Mouse (Mus musculus): ENCODE results near the gene Rnf141. TPM values are rescaled to one million over a fixed set of nuclear protein-coding genes. Genes with fewer than 3 reads are reported as not detected.

Gene Rnf141
- total RNA-seq, 1 experiment from 2014 or later = 45.3 TPM

- ATAC-seq (replicated peaks; ENCODE audit: low read depth, poor library complexity, severe bottlenecking) = peak; percentile 86
Measured at GRCm38 (mm10) chr7:110834522-110834921, 9.7 kb downstream of the Rnf141 start.

DNA sequence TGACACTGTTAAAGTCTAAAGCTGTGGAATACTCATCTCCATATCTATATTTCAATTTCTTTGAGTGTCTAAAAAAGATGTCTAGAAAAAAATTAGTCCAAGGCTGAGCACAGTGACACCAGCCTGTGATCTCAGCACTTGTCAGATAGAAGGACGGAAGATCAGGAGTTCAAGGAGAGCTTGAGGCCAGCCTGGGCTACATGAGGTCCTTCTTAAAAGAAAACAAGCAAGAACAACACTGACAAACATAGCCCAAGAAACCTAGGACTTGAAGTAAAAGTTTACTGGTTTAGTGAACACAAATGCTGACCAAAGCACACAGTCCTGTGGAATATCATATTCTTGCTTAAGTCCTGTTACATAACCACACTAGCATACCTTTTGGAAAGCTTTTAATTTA lies 10.2 kb downstream of the Rnf141 start:
- no peak for ATAC-seq (replicated peaks; ENCODE audit: low read depth, poor library complexity, severe bottlenecking)

GRCm38 (mm10) chr7:110833024-110833423 lies 11.2 kb downstream of the Rnf141 start:
- ATAC-seq (replicated peaks; ENCODE audit: low read depth, poor library complexity, severe bottlenecking) = peak; percentile 90

DNA sequence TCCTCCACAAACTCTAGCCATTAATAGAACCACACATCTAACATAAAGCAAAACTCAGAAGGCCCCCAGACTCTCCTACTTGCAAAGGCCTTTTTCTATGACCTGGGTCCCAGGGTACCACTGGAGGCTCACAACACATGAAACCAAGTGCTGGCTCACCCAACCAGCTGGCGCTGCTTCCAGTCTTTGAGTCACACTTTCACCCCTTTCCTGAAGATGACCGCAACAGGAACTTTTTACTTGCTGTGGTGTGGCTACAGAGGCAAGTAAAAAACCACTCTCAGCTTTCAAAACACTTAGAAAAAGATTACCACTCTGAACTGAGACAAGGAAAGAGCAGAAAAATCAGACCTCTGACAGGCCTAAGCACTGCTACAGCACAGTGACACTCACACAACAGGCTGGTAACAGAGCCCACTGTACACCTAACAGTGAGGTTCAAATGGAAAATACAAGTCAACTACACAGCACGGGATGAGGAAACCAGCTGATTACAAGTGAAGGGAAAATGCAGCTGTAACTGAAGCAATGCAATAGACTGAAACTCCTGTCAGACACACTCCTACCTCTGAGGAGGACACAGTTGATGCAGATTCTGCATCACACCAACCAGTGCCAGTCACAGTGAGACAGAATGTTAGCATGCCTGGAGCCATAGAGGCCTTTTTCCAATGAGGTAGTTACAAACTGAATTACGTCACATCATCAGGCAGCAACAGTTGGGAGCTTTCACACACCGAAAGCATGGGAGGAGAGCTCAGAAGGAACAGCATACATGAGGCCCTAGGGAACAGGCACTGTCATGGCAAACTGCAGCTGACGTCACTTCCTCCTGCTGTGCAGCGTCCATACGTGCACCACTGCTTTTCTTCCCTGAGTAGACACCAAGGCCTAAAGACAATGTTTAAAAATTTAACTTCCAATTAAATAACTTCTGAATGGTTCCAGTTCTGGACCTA lies 20.0 kb downstream of the Rnf141 start:
- ATAC-seq (replicated peaks; ENCODE audit: low read depth, poor library complexity, severe bottlenecking) = peak; percentile 83

GRCm38 (mm10) chr7:110823593-110823992 lies 20.7 kb downstream of the Rnf141 start:
- ATAC-seq (replicated peaks; ENCODE audit: low read depth, poor library complexity, severe bottlenecking) = peak; percentile 80

DNA sequence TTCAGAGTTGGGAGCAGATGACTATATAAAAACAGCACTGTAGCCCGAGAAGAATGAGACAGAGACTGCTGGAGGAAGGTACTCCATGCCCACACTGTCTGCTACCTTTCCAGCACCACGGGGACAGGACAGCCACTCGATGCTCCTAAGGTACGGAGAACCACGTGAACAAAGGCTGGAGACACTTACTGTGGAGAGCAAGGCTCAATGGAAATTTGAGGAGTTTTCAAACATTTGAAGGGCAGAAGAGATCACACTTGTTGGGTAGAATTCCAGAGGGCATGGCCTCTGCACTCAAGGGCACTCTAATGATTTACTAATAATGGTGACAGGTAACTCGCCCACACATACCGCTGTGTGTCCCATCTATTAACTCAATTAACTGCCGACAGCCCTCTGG lies 21.2 kb downstream of the Rnf141 start:
- no peak for ATAC-seq (replicated peaks; ENCODE audit: low read depth, poor library complexity, severe bottlenecking)

DNA sequence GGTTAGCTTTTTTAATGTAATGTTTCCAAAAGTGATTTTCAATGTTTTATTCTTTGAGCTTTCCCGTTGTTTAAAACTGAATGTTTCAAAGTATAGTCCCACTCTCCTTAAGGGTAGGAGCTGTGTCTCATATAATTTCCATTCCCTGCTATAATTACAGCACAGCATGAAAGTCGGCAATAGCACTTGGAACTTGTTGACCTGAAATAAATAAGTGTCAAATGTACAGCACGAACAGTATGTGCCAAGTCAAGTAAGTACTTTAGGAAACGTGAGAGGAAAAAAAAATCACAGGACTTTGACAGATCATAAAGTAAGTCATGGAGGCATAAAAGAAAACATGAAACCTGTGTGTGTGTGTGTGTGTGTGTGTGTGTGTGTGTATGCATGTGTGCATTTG lies 22.2 kb downstream of the Rnf141 start:
- no peak for ATAC-seq (replicated peaks; ENCODE audit: low read depth, poor library complexity, severe bottlenecking)

DNA sequence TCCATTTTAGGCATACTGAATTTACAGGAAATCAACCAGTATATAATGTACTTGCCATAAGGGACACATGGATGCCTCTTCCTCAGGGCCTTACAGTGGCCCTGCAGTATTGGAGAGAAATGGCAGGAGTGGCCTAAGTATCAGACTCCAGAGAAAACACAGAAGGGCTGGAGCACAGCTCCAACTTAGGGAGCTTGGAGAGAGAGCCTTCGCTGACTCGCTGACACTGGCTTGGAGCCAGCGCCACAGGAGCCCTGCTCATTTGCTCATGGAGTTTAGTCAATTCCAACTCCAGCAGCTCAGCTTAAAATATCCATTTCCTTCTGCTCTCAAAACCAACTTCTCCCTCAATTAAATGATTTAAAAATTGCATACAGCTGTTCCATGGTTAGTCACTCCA lies 22.6 kb downstream of the Rnf141 start:
- no peak for ATAC-seq (replicated peaks; ENCODE audit: low read depth, poor library complexity, severe bottlenecking)

DNA sequence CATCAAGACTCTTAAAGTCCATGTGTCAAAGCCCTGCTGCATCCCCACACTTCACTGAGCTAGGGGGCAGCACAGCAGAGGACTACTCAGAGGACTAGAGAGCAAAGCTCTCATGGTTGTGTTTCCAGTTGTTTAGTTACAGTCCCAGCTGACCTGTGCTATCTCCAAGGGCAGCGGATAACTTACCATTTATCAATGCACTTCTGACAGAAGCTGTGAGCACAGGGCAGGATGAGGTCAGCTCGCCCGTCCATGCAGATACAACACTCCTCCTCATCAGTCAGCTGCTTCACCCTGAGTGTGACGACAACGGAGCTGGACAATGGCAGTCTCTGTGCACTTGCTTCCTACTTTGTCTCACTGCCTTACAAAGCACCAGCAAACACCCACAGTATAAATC lies 23.2 kb downstream of the Rnf141 start:
- no peak for ATAC-seq (replicated peaks; ENCODE audit: low read depth, poor library complexity, severe bottlenecking)

DNA sequence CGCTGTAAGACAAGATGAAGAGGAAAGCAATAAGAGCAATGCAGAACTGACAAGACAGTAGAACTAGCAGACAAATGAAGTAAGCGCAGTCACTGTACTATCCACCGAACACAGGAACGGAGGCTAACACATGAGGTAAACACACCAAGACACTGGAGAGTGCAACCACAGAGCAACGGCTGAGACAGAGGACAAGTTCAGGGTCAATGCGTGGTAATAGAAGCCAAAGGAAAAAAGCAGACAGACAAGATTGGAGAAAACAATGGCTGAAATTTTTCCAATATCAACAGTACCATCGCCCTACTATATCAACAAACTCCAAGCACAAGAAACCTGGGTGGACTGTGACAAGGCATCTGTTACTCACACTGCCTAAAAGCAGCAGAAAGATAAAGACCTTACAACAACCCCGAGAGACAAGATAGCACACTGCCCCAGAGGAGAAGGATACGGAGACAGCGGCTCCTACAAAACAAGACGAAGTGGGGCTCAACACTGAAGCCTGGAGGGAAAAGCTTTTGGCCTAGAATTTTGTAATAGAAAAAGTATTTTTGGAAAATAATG lies 25.4 kb downstream of the Rnf141 start:
- ATAC-seq (replicated peaks; ENCODE audit: low read depth, poor library complexity, severe bottlenecking) = no peak

- no peak for ATAC-seq (replicated peaks; ENCODE audit: low read depth, poor library complexity, severe bottlenecking)
Measured at GRCm38 (mm10) chr7:110818206-110818605, 26.1 kb downstream of the Rnf141 start.

- peak; percentile 88 for ATAC-seq (replicated peaks; ENCODE audit: low read depth, poor library complexity, severe bottlenecking)
Measured at GRCm38 (mm10) chr7:110816037-110816436, 28.2 kb downstream of the Rnf141 start.

DNA sequence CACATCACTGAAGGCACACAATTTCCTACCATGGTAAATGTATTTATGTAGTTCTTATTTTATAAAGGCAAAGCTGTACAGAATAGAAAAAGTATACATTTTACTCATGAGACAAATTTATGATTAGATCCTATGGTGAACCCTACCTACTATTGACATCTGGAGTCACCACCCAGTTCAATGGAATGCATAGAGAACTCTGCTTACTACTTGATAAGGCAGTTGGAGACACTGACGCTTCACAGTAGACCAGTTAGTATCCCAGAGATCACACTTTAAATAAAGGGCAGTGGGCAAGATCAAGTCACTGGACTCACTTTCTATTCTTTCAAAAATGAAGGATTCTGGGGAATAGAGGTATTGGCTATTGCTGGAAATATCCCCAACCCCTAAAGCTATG lies 30.3 kb downstream of the Rnf141 start:
- ATAC-seq (replicated peaks; ENCODE audit: low read depth, poor library complexity, severe bottlenecking) = no peak

- ATAC-seq (replicated peaks; ENCODE audit: low read depth, poor library complexity, severe bottlenecking) = no peak
Measured at GRCm38 (mm10) chr7:110811529-110811928, 32.7 kb downstream of the Rnf141 start.

DNA sequence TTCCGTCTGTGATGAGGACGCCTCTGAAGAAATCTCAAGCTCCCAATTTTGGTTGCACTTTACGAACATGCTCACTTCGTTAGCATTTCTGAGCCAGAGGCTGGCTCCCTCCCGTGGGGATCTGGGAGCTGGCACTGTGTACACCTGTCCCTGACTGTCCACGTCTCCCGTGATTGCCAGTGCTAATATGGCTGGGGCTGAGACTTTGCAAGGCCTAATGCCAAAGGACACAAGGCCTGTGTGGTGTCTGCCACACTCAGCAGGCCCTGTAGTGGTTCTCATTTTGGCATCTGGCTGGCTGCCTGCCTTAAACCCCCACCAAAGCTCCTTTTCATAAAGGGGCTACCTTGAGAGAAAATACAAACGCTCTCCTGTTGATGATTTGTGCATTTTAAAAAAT lies 33.3 kb downstream of the Rnf141 start:
- ATAC-seq (replicated peaks; ENCODE audit: low read depth, poor library complexity, severe bottlenecking) = no peak

- no peak for ATAC-seq (replicated peaks; ENCODE audit: low read depth, poor library complexity, severe bottlenecking)
Measured at GRCm38 (mm10) chr7:110809585-110810557, 34.4 kb downstream of the Rnf141 start.

DNA sequence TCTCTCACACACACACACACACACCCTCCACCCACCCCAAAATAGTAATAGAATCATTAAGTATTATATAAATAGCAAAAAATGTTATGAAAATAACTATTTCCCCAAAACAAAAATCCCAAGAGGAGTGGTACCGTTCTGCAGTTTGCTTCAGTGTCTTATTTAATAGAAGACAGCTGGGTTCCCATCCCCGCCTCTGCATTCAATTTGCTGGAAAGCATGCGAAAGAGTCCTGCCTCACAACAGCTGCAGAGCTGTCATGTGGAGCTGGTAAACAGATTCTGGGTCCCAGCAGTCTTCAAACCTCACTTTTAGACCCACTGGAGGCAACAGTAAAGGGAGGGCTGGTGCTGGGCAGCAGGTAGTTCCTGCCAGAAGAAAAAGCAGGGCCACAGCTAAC lies 35.3 kb downstream of the Rnf141 start:
- ATAC-seq (replicated peaks; ENCODE audit: low read depth, poor library complexity, severe bottlenecking) = no peak

DNA sequence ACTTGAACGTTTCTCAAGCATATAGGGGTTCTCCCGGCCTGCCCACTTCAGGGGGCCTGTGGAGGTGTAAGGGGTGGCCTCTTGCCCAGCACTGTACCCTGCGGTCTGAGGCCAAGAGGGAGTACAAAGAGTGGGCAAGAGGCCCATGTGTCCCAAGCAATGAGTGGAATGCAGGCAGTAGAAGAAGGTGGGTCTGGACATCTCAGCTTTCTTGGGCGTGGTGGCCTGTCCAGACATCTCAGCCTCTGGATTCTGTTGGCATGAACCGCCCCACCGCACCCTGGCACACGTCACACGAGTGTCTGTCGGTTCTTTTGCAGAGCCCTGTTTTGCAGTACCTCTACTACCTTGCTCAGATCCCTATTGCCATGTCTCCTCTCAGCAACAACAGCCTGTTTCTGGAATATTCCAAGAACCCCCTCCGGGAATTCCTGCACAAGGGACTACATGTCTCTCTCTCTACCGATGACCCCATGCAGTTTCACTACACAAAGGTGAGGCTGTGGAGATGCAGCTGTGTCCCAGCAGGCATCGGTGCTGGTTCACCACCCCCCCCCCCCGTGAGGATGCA lies 36.7 kb downstream of the Rnf141 start:
- ATAC-seq (replicated peaks; ENCODE audit: low read depth, poor library complexity, severe bottlenecking) = no peak

- ATAC-seq (replicated peaks; ENCODE audit: low read depth, poor library complexity, severe bottlenecking) = 0 out of 2 replicates have a peak, but pooled peaks have one; percentile 23
Measured at GRCm38 (mm10) chr7:110804266-110804665, 40.0 kb downstream of the Rnf141 start.

DNA sequence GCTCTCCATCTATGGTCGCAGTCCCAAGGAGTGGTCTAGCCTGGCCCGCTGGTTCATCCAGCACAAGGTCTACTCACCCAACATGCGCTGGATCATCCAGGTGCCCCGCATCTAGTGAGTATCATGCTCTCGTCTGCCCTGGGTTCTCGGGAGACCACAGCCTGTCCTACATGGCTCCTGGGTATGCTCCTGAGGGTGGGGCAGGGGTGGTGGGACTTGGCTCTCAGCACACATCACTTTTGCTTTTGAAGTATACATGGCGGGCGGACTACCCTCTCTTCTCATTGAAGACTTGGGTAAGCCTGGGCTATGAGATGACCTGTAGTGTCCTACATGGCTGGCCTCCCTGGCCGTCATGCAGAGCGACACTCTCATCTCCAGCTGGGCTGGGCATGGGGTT lies 41.1 kb downstream of the Rnf141 start:
- no peak for ATAC-seq (replicated peaks; ENCODE audit: low read depth, poor library complexity, severe bottlenecking)
